Mouse (Mus musculus) olfactory bulb, adult 2 months (tissue): ENCODE results near the gene Ccr1.

Experiments used
- CTCF ChIP-seq: fragments of 200-500 bp; IDR thresholded peaks from 2 replicates; pipeline ENCODE4 v1.5.1; 2012; ENCODE audit warnings: low read depth, mild to moderate bottlenecking, low read length, moderate library complexity; ENCODE audit not compliant: insufficient read depth
- POLR2A ChIP-seq: fragments of 200-500 bp; IDR thresholded peaks from 2 replicates; pipeline ENCODE4 v1.6.1; 2012; ENCODE audit warnings: mild to moderate bottlenecking, low read depth, low read length, moderate library complexity; ENCODE audit not compliant: insufficient read depth

GRCm38 (mm10) chr9:123957911-123958413, 10.5 kb downstream of the Ccr1 start:
- TF ChIP-seq POLR2A (no peak), CTCF (no peak)
